Mouse (Mus musculus): Measurements from ENCODE around the gene Zfp60. TPM values are rescaled to one million over a fixed set of nuclear protein-coding genes. Genes with fewer than 3 reads are reported as not detected.
A peak's percentile ranks its signal among the peaks of the same experiment; 100 is the strongest.

Zfp60 gene
- polyA plus RNA-seq, 1 experiment, result 4.5 TPM

- WGBS, result 48% methylated on average over 5 of the region's 5 CpGs
- no peaks in the 10 kb centered on the region for H3K4me1 ChIP-seq (ENCODE audit: control insufficient read depth, insufficient read depth, low read length)
- H3K4me3 ChIP-seq (replicated peaks; ENCODE audit: control insufficient read depth, low read depth, low read length), result no peak overlapping the region
- TF ChIP-seq POLR2A (IDR thresholded peaks at IDR 0.05; ENCODE audit: borderline replicate concordance, control insufficient read depth, low read depth, low read length) (no peak), CTCF (IDR thresholded peaks at IDR 0.05; ENCODE audit: control insufficient read depth, insufficient read depth, low read length) (peak; percentile 77)
- no peak overlapping the region for H3K27ac ChIP-seq (ENCODE audit: control insufficient read depth, insufficient read depth, low read depth, low read length, poor library complexity)
These were observed 40.1 kb upstream of the Zfp60 start for GRCm38 (mm10) chr7:27691076-27691475.

GRCm38 (mm10) chr7:27696711-27697110 is 34.5 kb upstream of the Zfp60 start:
- Histone ChIP-seq H3K4me1 (ENCODE audit: control insufficient read depth, insufficient read depth, low read length) (no peaks in the 10 kb centered on the region), H3K4me3 (replicated peaks; ENCODE audit: control insufficient read depth, low read depth, low read length) (no peak overlapping the region), H3K27ac (ENCODE audit: control insufficient read depth, insufficient read depth, low read depth, low read length, poor library complexity) (no peak overlapping the region)
- WGBS, result 74% methylated on average over 3 of the region's 3 CpGs
- TF ChIP-seq POLR2A (IDR thresholded peaks at IDR 0.05; ENCODE audit: borderline replicate concordance, control insufficient read depth, low read depth, low read length), result no peak

GRCm38 (mm10) chr7:27710402-27710801 is 20.8 kb upstream of the Zfp60 start:
- 79% methylated on average over 7 of the region's 7 CpGs for WGBS

GRCm38 (mm10) chr7:27721951-27722350 is 9.2 kb upstream of the Zfp60 start:
- Histone ChIP-seq H3K4me3 (replicated peaks; ENCODE audit: control insufficient read depth, low read depth, low read length) (no peak overlapping the region), H3K27ac (ENCODE audit: control insufficient read depth, insufficient read depth, low read depth, low read length, poor library complexity) (no peak overlapping the region), H3K4me1 (ENCODE audit: control insufficient read depth, insufficient read depth, low read length) (no peaks in the 10 kb centered on the region)
- TF ChIP-seq CTCF (IDR thresholded peaks at IDR 0.05; ENCODE audit: control insufficient read depth, insufficient read depth, low read length) (no peak), POLR2A (IDR thresholded peaks at IDR 0.05; ENCODE audit: borderline replicate concordance, control insufficient read depth, low read depth, low read length) (no peak)
- WGBS, result 87% methylated on average over 8 of the region's 8 CpGs

More at GRCm38 (mm10) chr7:27710402-27710801, 20.8 kb upstream of the Zfp60 start:
- Histone ChIP-seq H3K4me3 (replicated peaks; ENCODE audit: control insufficient read depth, low read depth, low read length) (no peak overlapping the region), H3K27ac (ENCODE audit: control insufficient read depth, insufficient read depth, low read depth, low read length, poor library complexity) (no peak overlapping the region), H3K4me1 (ENCODE audit: control insufficient read depth, insufficient read depth, low read length) (no peaks in the 10 kb centered on the region)
- TF ChIP-seq CTCF (IDR thresholded peaks at IDR 0.05; ENCODE audit: control insufficient read depth, insufficient read depth, low read length), result no peak
- no peak for TF ChIP-seq POLR2A (IDR thresholded peaks at IDR 0.05; ENCODE audit: borderline replicate concordance, control insufficient read depth, low read depth, low read length)

- WGBS, result 28% methylated on average over 12 of the region's 12 CpGs
- TF ChIP-seq CTCF (IDR thresholded peaks at IDR 0.05; ENCODE audit: control insufficient read depth, insufficient read depth, low read length) (no peak), POLR2A (IDR thresholded peaks at IDR 0.05; ENCODE audit: borderline replicate concordance, control insufficient read depth, low read depth, low read length) (no peak)
- H3K4me1 ChIP-seq (ENCODE audit: control insufficient read depth, insufficient read depth, low read length), result no peaks in the 10 kb centered on the region
- no peak overlapping the region for H3K27ac ChIP-seq (ENCODE audit: control insufficient read depth, insufficient read depth, low read depth, low read length, poor library complexity)
- no peak overlapping the region for H3K4me3 ChIP-seq (replicated peaks; ENCODE audit: control insufficient read depth, low read depth, low read length)
These were observed 5.3 kb upstream of the Zfp60 start for GRCm38 (mm10) chr7:27725566-27726538.

- no peaks in the 10 kb centered on the region for H3K4me1 ChIP-seq (ENCODE audit: control insufficient read depth, insufficient read depth, low read length)
- TF ChIP-seq CTCF (IDR thresholded peaks at IDR 0.05; ENCODE audit: control insufficient read depth, insufficient read depth, low read length) (no peak), POLR2A (IDR thresholded peaks at IDR 0.05; ENCODE audit: borderline replicate concordance, control insufficient read depth, low read depth, low read length) (no peak)
- 76% methylated on average over 2 of the region's 2 CpGs for WGBS
- H3K27ac ChIP-seq (ENCODE audit: control insufficient read depth, insufficient read depth, low read depth, low read length, poor library complexity), result no peak overlapping the region
- no peak overlapping the region for H3K4me3 ChIP-seq (replicated peaks; ENCODE audit: control insufficient read depth, low read depth, low read length)
These were observed 3.7 kb upstream of the Zfp60 start for GRCm38 (mm10) chr7:27727471-27727870.

GRCm38 (mm10) chr7:27731946-27732345 is 757 bp downstream of the Zfp60 start:
- Histone ChIP-seq H3K4me3 (replicated peaks; ENCODE audit: control insufficient read depth, low read depth, low read length) (peak overlapping the region; percentile 98), H3K4me1 (ENCODE audit: control insufficient read depth, insufficient read depth, low read length) (no peaks in the 10 kb centered on the region), H3K27ac (ENCODE audit: control insufficient read depth, insufficient read depth, low read depth, low read length, poor library complexity) (peak overlapping the region; percentile 89)
- TF ChIP-seq POLR2A (IDR thresholded peaks at IDR 0.05; ENCODE audit: borderline replicate concordance, control insufficient read depth, low read depth, low read length) (no peak), CTCF (IDR thresholded peaks at IDR 0.05; ENCODE audit: control insufficient read depth, insufficient read depth, low read length) (no peak)
- 25% methylated on average over 12 of the region's 12 CpGs for WGBS

- no peak for TF ChIP-seq POLR2A (IDR thresholded peaks at IDR 0.05; ENCODE audit: borderline replicate concordance, control insufficient read depth, low read depth, low read length)
- no peak for TF ChIP-seq CTCF (IDR thresholded peaks at IDR 0.05; ENCODE audit: control insufficient read depth, insufficient read depth, low read length)
- H3K27ac ChIP-seq (ENCODE audit: control insufficient read depth, insufficient read depth, low read depth, low read length, poor library complexity), result no peak overlapping the region
- H3K4me1 ChIP-seq (ENCODE audit: control insufficient read depth, insufficient read depth, low read length), result no peaks in the 10 kb centered on the region
- H3K4me3 ChIP-seq (replicated peaks; ENCODE audit: control insufficient read depth, low read depth, low read length), result no peak overlapping the region
- 85% methylated on average over 6 of the region's 6 CpGs for WGBS
These were observed 1.3 kb downstream of the Zfp60 start for GRCm38 (mm10) chr7:27732508-27732907.
